Mouse (Mus musculus) heart, embryonic 11.5 days (tissue): ENCODE results near the gene Mest. TPM values are rescaled to one million over a fixed set of nuclear protein-coding genes. Genes with fewer than 3 reads are reported as not detected.

Experiments
- ATAC-seq: fragments of 200-750 bp; cut with Nextera tagmentation; replicated peaks from 2 replicates; pipeline ENCODE4 v1.8.0; 2017; ENCODE audit warnings: moderate library complexity; ENCODE audit not compliant: insufficient number of reproducible peaks, low FRiP score, low TSS enrichment
- H3K27ac ChIP-seq: fragments of 300-500 bp; sonication (generic); 2 replicates; pipeline ENCODE4 v1.5.1; 2014; ENCODE audit warnings: mild to moderate bottlenecking, low read depth, low read length
- H3K27me3 ChIP-seq: fragments of 300-500 bp; sonication (generic); 2 replicates; pipeline ENCODE4 v1.6.1; 2014; ENCODE audit warnings: mild to moderate bottlenecking, low read length, mixed read lengths; ENCODE audit not compliant: control insufficient read depth, insufficient read depth
- H3K36me3 ChIP-seq: fragments of 300-500 bp; sonication (generic); 2 replicates; pipeline ENCODE4 v1.6.1; 2014; ENCODE audit warnings: mild to moderate bottlenecking, low read length, moderate library complexity, mixed read lengths; ENCODE audit not compliant: control insufficient read depth, insufficient read depth
- H3K4me1 ChIP-seq: fragments of 300-500 bp; sonication (generic); 2 replicates; pipeline ENCODE4 v1.6.1; 2014; ENCODE audit warnings: low read length; ENCODE audit not compliant: control insufficient read depth, insufficient read depth
- H3K4me2 ChIP-seq: fragments of 300-500 bp; sonication (generic); 2 replicates; pipeline ENCODE4 v1.6.1; 2014; ENCODE audit warnings: mild to moderate bottlenecking, moderate library complexity
- H3K4me3 ChIP-seq: fragments of 300-500 bp; sonication (generic); 2 replicates; pipeline ENCODE4 v1.5.1; 2014; ENCODE audit warnings: low read depth, low read length
- H3K9ac ChIP-seq: fragments of 300-500 bp; sonication (generic); 2 replicates; pipeline ENCODE4 v1.6.1; 2014; ENCODE audit warnings: mild to moderate bottlenecking, low read depth, low read length, moderate library complexity
- H3K9me3 ChIP-seq: fragments of 300-500 bp; sonication (generic); replicated peaks from 2 replicates; pipeline ENCODE4 v1.6.1; 2016; ENCODE audit warnings: low read length; ENCODE audit not compliant: control insufficient read depth
- WGBS: fragments of 180-500 bp; shearing (Covaris S2); extraction: QIAGEN DNeasy Blood & Tissue Kit; methylation state at CpG from one replicate; pipeline ENCODE4 v1.1.7; 2014; ENCODE audit not compliant: insufficient replicate concordance; 5-methylcytosine and 5-hydroxymethylcytosine counted together
- polyA plus RNA-seq: library from polyadenylated mRNA; unstranded; fragments of >200 nt; fragmentation: Nextera tagmentation; extraction: Ambion mirVana; gene quantifications from 2 replicates; pipeline ENCODE4 v1.2.1, GENCODE M21; 2014

The Mest gene
- polyA plus RNA-seq, 1 experiment from 2014 or later = 4,075 TPM

DNA sequence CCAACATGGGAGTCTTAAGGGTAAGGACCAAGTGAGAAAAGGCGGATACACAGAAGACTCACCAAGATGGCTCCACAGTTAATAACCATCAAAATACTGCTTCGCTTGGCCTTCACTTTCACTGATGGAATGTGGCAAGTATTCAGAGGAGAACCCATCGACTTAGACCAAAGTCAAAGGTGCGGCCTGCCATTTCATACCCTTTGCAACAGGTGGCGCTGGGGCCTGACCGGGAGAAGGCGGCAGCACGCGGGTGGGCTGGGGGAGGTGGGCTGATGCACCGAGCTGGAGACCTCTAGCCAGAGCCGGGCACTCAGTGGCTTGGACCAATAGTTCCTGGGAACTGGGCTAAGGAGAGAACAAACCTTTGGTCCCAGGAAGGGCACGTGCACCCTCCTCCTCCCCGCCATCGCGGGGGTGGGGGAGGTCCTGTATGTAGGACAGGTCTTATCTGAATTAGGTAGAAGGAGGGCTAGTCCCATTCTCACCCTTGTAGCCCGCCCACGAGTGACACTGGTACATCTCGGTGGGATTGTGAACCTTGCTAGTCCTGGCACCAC lies 9.3 kb downstream of the Mest start:
- no peak overlapping the region; the same call in 1 of the 2 replicates for H3K4me2 ChIP-seq
- no peaks in the 10 kb centered on the region for H3K27me3 ChIP-seq
- no peaks in the 10 kb centered on the region for H3K36me3 ChIP-seq
- ATAC-seq = no peak
- H3K9me3 ChIP-seq = peaks cover 26% of the 10 kb centered on the region
- H3K4me1 ChIP-seq = peaks cover 3% of the 10 kb centered on the region; the same call in 1 of the 2 replicates
- H3K9ac ChIP-seq = no peak overlapping the region
- WGBS = 47% methylated on average over 18 of the region's 18 CpGs
- no peak overlapping the region for H3K4me3 ChIP-seq
- H3K27ac ChIP-seq = no peak overlapping the region

DNA sequence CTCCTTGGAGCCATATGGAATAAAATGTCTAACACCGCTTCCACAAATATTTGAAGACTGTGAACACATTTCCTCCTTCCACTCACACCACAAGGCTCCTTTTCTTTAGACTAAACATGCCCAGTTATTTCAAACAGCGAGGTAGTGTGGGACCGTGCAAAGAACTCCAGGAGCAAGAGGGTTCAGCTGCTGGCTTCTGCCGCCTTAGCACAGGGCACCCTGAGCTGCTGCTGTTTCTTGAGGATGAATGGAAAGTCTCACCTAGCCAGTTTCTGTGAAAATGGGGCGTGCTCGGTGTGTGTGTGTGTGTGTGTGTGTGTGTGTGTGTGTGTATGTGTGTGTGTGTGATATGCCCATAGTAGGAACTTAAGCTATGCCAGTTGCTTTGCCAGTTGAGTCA lies 11.1 kb downstream of the Mest start:
- Histone ChIP-seq H3K4me1 (peaks cover 3% of the 10 kb centered on the region; the same call in 1 of the 2 replicates), H3K9ac (no peak overlapping the region), H3K4me3 (no peak overlapping the region), H3K9me3 (peaks cover 40% of the 10 kb centered on the region), H3K36me3 (peaks cover 2% of the 10 kb centered on the region; the same call in 1 of the 2 replicates), H3K4me2 (peak overlapping the region; percentile 65), H3K27me3 (no peaks in the 10 kb centered on the region), H3K27ac (peak overlapping the region; percentile 89)
- no peak for ATAC-seq
- WGBS = 65% methylated on average over 6 of the region's 6 CpGs

DNA sequence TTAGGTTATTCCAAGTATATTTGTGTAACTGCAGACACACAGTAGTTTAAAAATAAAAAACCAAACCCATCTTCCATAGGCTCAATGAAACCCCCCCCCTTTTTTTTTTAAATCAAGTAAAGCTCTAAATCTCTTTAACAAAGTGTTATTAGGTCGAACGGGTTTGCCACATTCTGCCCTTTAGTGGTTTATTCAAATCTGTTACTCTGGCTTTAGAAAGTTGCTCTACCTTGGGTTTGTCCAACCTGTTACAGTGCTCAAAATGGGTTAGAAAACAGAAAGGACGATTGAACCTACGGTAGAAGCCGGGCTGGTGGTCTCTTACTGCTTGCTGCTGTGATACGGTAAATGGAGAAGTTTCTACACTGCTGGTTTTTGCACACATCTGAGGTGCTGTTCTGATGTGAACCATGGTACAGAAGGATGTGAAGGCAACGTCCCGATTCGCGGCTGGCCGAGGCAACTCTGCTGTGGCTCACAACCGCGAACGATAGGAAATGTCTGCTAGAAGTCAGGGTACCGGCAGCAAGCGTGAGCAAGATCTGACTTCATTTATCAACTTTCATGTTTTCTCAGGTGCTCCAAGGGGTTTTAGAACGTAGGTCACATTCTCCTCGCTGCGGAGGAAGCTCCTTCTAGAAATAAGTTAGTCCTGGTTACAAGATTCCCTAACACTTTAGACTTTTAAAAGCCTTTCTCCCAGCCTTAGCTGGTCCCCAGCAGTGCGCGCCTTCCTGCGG lies 11.8 kb downstream of the Mest start:
- Histone ChIP-seq H3K4me2 (peak overlapping the region; percentile 65), H3K27ac (peak overlapping the region; percentile 89), H3K36me3 (peaks cover 2% of the 10 kb centered on the region; the same call in 1 of the 2 replicates), H3K9me3 (peaks cover 40% of the 10 kb centered on the region), H3K9ac (peak overlapping the region; percentile 69), H3K27me3 (no peaks in the 10 kb centered on the region), H3K4me3 (peak overlapping the region; percentile 21), H3K4me1 (peaks cover 3% of the 10 kb centered on the region; the same call in 1 of the 2 replicates)
- ATAC-seq = no peak
- 47% methylated on average over 22 of the region's 22 CpGs for WGBS

DNA sequence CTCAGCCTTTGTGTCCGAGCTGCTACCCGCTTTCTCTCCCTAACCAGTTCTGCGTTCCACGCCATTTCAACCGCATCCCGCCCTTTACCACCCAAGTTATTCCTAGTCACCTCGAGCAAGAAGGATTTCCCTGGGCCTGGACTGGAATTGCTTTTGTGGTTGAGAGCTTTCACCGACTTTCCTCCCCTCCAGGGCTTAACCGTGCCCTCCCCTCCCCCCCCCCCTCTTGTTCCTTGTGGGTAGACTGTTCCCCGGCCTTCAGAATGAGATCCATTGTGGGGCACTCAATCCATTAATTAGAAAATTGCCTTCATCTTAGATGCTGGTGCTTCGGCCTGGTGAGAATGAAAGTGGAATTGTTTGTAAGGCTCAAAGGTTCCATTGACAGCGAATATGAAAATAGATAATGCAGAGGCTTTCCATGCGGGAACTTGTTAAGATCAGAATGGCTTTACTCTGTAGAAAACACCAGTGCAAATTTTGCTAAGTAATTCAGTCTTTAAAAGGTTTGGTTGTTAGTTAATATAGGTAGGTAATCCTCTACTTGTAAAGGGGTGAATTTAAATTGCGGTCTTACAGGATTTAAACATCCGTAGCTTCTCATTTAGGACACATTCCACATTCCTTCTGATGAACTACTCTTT lies 12.5 kb downstream of the Mest start:
- peaks cover 3% of the 10 kb centered on the region; the same call in 1 of the 2 replicates for H3K4me1 ChIP-seq
- WGBS = 51% methylated on average over 15 of the region's 15 CpGs

DNA sequence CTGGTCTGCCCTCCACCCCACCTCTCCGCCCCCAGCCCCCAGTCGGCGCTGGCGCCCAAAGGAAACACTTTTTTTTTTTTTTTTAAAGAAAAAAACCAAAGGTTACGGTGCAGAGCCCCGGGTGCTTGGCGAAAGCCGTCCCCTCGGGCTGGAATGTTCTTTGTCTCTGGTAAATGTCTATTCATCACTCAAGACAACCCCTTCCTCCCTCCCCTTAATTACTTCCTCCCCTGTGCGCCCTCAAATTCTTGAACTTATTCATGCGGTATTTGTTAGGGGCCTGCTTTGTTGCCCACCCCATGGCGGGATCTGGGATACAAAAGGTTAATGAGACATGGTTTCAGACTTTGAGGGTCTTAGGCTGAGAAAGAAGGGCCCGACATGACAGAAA lies 13.0 kb downstream of the Mest start:
- H3K4me1 ChIP-seq = peaks cover 3% of the 10 kb centered on the region; the same call in 1 of the 2 replicates
- ATAC-seq = no peak
- H3K27ac ChIP-seq = peak overlapping the region; percentile 89
- peak overlapping the region; percentile 69; the same call in 1 of the 2 replicates for H3K9ac ChIP-seq
- H3K4me2 ChIP-seq = peak overlapping the region; percentile 65
- 52% methylated on average over 13 of the region's 13 CpGs for WGBS
- H3K9me3 ChIP-seq = peaks cover 40% of the 10 kb centered on the region
- no peak overlapping the region; the same call in 1 of the 2 replicates for H3K4me3 ChIP-seq
- no peaks in the 10 kb centered on the region for H3K27me3 ChIP-seq
- peaks cover 6% of the 10 kb centered on the region; the same call in 1 of the 2 replicates for H3K36me3 ChIP-seq

More for the DNA sequence above, 12.5 kb downstream of the Mest start:
- Histone ChIP-seq H3K4me3 (peak overlapping the region; percentile 21), H3K9me3 (peaks cover 40% of the 10 kb centered on the region), H3K4me2 (peak overlapping the region; percentile 65), H3K36me3 (peaks cover 6% of the 10 kb centered on the region; the same call in 1 of the 2 replicates), H3K27ac (peak overlapping the region; percentile 89), H3K9ac (peak overlapping the region; percentile 69), H3K27me3 (no peaks in the 10 kb centered on the region)
- ATAC-seq = no peak

DNA sequence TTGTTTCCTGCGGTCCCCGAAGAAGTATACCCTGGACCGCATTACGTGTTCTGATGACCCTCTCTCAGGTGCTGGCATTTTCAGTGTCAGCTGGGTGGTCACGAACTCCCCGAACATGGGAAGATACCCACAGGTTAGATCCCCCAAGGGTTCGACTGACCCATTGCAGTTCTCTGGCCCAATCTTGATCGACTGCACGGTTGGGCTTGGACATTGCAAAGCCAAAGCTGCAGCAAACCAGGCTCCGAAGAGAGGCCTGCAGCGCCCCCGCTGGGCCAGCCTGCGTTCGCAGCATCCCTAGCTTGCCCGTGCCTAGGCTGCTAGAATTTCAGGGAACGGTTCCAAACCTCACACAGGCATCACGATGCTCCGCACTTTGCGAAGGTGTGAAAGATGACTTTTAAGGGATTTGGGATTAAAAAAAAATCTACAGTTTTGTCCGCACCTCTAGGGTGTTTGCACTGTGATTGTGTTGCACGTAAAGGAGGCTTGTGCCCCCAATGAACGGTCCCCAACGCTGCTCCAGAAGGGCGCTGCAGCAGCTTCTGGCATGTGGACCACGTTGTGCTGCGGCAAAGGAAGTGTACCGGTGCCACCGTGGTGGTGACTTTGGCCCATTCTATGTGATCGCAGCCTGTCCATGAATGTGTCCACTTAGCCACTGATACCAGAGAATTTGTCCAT lies 13.7 kb downstream of the Mest start:
- peaks cover 6% of the 10 kb centered on the region; the same call in 1 of the 2 replicates for H3K36me3 ChIP-seq
- H3K4me3 ChIP-seq = peak overlapping the region; percentile 62
- ATAC-seq = peak; percentile 27
- peaks cover 40% of the 10 kb centered on the region for H3K9me3 ChIP-seq
- peak overlapping the region; percentile 23; the same call in 1 of the 2 replicates for H3K9ac ChIP-seq
- 48% methylated on average over 29 of the region's 29 CpGs for WGBS
- peak overlapping the region; percentile 65 for H3K4me2 ChIP-seq
- H3K27me3 ChIP-seq = no peaks in the 10 kb centered on the region
- peak overlapping the region; percentile 89 for H3K27ac ChIP-seq
- peaks cover 3% of the 10 kb centered on the region; the same call in 1 of the 2 replicates for H3K4me1 ChIP-seq

DNA sequence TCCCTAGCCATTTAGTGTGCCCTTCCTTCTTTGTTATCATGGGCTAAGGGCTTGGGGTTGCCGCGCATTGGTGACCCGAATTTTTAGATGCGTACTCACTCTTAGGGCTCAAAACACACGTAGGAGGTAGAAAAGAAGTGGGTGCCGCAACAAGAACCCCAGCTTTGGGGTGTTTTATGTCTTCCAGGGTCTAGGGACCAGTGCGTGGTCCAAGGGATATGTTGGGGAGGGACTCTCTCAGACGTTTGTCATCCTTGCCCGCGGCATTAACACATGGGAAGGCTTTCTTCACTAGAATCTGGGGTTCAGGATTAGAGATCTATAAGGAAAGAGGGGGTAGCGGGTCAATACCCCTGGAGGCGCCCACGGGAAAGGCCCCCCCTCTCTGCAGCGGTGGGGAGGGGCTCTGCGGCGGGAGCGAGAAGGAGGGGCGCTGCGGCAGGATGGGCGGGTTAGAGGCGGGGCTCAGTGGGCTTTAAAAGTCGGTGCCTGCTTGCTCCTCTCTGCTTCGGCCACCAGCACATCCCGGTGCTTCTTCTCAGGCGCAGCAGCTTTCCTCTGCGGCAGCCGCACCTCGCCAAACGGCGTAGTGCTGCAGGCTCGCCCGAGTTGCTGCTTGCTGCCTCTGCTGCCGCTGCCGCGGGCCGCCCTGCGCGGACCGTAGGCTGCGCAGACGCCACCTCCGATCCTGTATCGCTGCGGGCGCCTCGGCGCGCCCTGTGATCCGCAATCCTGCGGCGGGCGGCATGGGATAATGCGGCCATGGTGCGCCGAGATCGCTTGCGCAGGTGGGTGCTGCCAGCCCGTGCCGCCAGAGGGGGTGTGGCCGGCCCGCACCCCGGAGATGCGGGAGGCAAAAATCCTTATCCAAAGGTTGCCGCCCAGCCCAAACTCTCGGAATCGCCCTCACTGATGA lies 14.5 kb downstream of the Mest start:
- Histone ChIP-seq H3K4me2 (peak overlapping the region; percentile 65), H3K27ac (peak overlapping the region; percentile 95), H3K4me1 (peaks cover 3% of the 10 kb centered on the region; the same call in 1 of the 2 replicates), H3K9me3 (peaks cover 40% of the 10 kb centered on the region), H3K36me3 (peaks cover 11% of the 10 kb centered on the region; the same call in 1 of the 2 replicates), H3K27me3 (no peaks in the 10 kb centered on the region), H3K9ac (peak overlapping the region; percentile 83), H3K4me3 (peak overlapping the region; percentile 62)
- ATAC-seq = peak; percentile 43; the same call in 1 of the 2 replicates
- WGBS = 48% methylated on average over 66 of the region's 66 CpGs
